Mouse (Mus musculus) natural killer cell, adult 2 months (primary cell): ENCODE results near the gene Afg3l1.
"Not testable (repeated sequence)": the region's sequence is repeated elsewhere in the genome, so short reads cannot be mapped to it uniquely, and the experiment has no call there.

ENCODE experiments used
- DNase-seq, 2 experiments: peaks; one replicate each; pipeline ENCODE4 v3.0.0; 2022; ENCODE audit warnings: low spot score in 2 of 2

Afg3l1 gene

GRCm38 (mm10) chr8:123467476-123467875 is 10.2 kb upstream of the Afg3l1 start:
- DNase-seq: no peak

- not testable (repeated sequence) for DNase-seq
These were observed 4.7 kb upstream of the Afg3l1 start for GRCm38 (mm10) chr8:123472991-123473390.

GRCm38 (mm10) chr8:123474549-123474948 is 3.2 kb upstream of the Afg3l1 start:
- not testable (repeated sequence) for DNase-seq

GRCm38 (mm10) chr8:123476911-123477736 is 579 bp upstream of the Afg3l1 start:
- DNase-seq: no peak

- DNase-seq: peak; percentile 19 to 34
These were observed 934 bp downstream of the Afg3l1 start for GRCm38 (mm10) chr8:123478456-123479218.

- no peak for DNase-seq
These were observed 4.9 kb downstream of the Afg3l1 start for GRCm38 (mm10) chr8:123482627-123483026.

GRCm38 (mm10) chr8:123491280-123492075 is 13.8 kb downstream of the Afg3l1 start:
- DNase-seq: no peak

GRCm38 (mm10) chr8:123492898-123493297 is 15.2 kb downstream of the Afg3l1 start:
- no peak for DNase-seq

GRCm38 (mm10) chr8:123497699-123498098 is 20.0 kb downstream of the Afg3l1 start:
- DNase-seq: no peak

- DNase-seq: no peak
These were observed 21.3 kb downstream of the Afg3l1 start for GRCm38 (mm10) chr8:123498963-123499362.

GRCm38 (mm10) chr8:123499556-123499955 is 21.9 kb downstream of the Afg3l1 start:
- no peak for DNase-seq

GRCm38 (mm10) chr8:123502192-123502591 is 24.5 kb downstream of the Afg3l1 start:
- DNase-seq: no peak

- no peak for DNase-seq
These were observed 26.2 kb downstream of the Afg3l1 start for GRCm38 (mm10) chr8:123503801-123504467.

- DNase-seq: no peak
These were observed 27.0 kb downstream of the Afg3l1 start for GRCm38 (mm10) chr8:123504591-123505195.

GRCm38 (mm10) chr8:123505267-123505666 is 27.6 kb downstream of the Afg3l1 start:
- DNase-seq: no peak

- no peak for DNase-seq
These were observed 28.0 kb downstream of the Afg3l1 start for GRCm38 (mm10) chr8:123505695-123506094.

- no peak for DNase-seq
These were observed 29.4 kb downstream of the Afg3l1 start for GRCm38 (mm10) chr8:123507153-123507552.

GRCm38 (mm10) chr8:123510819-123511218 is 33.1 kb downstream of the Afg3l1 start:
- DNase-seq: no peak

GRCm38 (mm10) chr8:123514136-123514535 is 36.4 kb downstream of the Afg3l1 start:
- DNase-seq: no peak

GRCm38 (mm10) chr8:123514781-123515539 is 37.3 kb downstream of the Afg3l1 start, which contains the start of gene Dbndd1:
Gene Dbndd1, minus strand, starts transcription at chr8:123515463.
- peak in 1 of 2 experiments; percentile 34 for DNase-seq
